Mouse (Mus musculus) fat pad, adult 2 months (tissue): ENCODE results near the gene Dusp3.
A peak's percentile ranks its signal among the peaks of the same experiment; 100 is the strongest.
"Not testable (repeated sequence)": the region's sequence is repeated elsewhere in the genome, so short reads cannot be mapped to it uniquely, and the experiment has no call there.

Source experiments
- DNase-seq: peaks from one replicate; pipeline ENCODE4 v3.0.0-alpha.2; 2011; ENCODE audit warnings: low read depth, low spot score; ENCODE audit errors: extremely low read depth

Dusp3 gene

DNA sequence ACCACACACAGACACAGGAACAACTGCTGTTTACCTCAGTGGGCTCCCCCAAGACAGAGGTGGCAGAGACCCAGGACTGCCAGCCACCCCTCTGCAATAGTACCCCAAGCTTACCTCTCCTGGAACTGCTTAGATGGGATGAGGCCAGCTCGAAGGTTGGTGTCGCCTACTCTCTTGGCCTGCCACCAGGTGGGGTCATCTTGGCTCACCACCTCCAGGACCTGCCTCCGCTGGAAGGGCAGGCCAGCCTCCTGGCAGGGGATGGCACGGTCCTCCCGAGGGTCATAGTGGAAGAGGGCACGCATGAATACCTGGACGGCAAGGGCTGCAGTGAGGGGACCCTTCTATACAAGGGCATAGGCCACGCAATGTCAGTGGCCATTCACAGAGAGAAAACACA lies 26.4 kb upstream of the Dusp3 start:
- no peak for DNase-seq

DNA sequence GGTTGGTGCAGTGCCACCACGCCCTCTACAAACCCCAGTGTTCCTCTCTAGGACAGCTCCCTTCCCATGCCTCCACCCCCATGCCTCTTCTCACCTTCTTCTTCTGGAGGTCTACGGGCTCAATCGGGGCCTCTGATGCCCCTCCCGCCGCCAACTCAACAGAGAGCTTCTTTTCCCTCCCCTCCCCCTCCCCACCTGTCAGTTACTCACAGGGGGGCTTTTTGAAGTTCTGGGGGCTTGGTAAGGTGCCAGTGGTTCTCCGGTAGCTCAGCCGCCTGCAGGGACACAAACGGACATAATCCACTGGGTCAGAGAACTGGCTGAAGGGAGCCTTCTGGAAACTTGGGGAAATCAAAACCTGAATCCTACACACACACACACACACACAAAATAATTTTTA lies 24.7 kb upstream of the Dusp3 start:
- DNase-seq: no peak

DNA sequence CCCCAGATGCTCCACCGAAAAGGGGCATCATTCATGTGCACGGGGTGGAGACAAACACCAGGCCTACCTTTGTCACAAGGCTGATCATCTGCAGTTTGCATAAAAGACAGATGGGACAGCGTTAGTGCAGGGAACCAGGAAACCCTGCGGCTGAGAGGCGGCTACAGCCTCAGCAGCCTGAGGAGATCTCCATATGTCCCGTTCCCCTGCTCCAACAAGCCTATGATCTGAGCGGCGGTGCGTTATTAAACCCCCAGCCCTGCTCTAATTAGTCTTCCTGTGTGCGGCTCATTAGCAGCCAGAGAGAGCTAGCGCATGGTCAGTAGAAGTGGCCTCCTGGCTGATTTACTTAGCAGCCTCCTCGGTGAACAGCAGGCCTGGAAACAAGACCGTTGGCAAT lies 23.3 kb upstream of the Dusp3 start:
- no peak for DNase-seq

DNA sequence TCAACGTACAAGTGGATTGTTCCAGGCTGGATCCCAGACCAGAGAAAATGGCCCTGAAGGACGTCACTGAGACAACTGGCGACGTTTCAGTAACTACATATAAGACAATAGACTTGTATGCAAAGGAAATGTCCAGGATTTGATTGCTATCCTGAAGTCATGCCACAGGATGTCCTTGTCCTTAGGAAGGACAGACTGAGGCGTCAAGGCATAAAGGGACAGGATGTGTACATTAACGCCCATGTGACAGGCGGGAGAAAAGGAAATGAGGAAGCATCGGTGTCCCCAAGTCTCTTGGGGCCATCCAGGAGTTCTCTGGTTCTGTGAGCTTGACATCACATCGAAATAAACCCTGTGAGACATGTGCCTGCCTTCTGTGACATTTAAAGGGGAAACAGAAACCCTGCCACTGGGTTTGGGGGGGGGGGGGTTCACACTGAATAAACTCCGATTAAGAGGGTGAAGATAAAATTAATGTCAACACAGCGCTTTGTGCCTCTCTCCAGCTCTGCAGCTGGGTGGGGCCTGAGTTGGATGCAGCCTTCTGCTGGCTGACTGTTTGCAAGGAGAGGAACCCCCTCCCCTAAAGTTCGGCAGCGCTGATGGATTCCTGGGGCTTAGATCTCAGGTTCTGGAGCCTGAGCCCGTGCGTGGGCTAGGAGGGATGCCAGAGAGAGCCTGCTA lies 22.3 kb upstream of the Dusp3 start:
- no peak for DNase-seq

DNA sequence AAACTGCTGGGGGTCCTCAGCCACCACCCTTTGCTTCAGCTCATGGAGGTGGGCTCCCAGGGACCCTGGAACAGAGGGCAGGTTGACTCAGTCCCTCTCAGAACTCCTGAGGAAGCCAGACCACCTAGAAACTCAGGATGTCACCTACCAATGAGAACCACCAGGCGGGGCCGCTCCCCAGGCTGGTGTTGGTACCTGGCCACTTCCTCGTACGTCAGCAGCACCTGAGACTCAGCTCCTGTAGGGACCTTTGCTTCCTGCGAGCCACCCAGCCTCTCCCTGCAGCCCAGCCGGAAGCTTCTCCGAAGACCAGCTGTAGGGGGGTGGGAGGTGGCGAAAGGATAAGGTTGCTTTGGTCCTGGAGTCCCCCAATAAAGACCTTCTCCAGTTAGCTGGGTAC lies 21.6 kb upstream of the Dusp3 start:
- no peak for DNase-seq

DNA sequence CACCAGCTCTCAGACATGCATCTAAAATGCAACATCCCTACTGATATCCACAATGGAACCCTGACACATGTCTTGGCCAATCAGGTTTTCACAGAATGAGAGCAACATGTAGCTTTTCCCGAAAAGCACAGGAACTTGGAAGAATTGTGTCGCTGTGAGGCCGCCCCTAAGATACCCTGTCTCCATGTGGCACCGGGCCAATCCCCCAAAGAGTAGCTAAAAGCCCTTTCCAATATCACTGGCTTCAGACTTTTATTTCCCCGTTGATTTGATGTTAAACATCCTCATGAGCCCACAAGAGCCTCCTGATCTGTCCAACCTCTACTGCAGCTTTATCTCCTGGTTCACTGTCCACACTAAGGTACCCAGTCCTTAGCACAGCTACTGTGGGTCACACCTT lies 19.9 kb upstream of the Dusp3 start:
- DNase-seq: no peak

DNA sequence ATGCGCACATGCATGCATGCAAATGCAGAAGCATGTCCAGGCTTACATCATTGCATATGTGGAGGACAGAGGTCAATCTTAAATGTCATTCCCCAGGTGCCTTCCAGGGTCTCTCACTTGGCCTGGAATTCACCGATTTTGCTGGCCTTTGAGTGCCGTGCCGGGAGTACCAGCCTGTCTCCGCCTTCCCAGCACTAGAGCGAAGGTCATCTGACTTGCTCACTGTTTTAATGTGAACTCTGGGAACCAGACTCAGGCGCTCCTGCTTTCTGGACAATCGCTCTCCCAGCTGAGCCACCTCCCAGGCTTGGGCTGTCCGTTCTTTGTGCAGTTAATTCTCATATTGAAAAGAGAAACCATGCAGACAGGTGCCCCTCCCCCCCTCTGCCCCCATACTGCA lies 19.5 kb upstream of the Dusp3 start:
- no peak for DNase-seq

DNA sequence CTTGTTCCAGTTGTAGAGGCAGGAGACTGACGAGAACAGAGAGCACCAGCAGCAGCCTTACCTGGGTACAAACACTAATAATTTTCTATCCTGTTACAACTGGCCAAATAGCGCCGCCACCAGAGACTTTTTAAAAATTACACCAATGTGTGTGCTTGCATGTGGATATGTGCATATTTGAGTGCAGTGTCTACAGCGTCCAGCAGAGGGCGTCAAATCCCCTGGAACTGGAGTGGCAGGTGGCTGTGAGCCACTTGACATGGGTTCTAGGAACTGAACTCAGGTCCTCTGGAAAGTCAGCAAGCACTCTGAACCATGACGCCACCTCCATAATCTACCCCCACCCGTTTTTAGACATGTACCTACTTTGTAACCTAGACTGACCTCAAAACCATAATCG lies 17.4 kb upstream of the Dusp3 start:
- DNase-seq: no peak

DNA sequence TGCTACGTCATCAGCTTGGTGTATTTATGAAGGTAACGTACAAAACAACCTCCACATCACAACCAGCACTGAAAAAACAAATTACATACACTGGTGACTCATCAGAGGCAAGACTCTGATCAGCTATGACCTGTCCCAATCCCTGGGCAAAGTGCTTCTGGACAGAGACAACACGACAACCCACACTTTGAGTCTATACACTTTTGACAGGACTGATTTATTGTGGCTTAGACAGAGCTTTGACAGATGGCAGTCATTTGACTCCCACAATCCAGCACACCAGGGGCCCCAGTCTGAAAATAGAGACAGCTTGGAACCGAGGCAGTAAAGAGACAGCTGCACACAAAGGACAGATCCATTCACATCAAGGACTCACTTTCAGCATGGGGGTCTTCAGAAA lies 12.7 kb upstream of the Dusp3 start:
- peak; percentile 5 for DNase-seq

DNA sequence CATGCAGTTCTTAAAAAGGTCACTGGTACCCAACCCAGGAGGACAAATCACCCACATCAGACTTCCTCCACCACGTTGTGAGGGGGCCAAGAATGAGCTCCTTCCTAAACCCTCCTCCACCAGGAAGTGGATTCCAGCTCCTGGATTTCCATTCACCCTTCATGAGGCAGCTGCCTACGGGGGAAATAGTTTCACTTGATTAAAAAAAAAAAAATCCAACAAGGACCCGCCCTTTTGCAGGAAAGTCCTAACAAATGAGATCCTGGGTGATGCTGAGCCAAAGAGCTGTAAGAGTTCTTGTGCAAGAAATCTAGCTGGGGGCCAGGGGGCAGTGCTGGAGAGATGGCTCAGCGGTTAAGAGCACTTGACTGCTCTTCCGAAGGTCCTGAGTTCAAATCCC lies 11.4 kb upstream of the Dusp3 start:
- peak; percentile 42 for DNase-seq

DNA sequence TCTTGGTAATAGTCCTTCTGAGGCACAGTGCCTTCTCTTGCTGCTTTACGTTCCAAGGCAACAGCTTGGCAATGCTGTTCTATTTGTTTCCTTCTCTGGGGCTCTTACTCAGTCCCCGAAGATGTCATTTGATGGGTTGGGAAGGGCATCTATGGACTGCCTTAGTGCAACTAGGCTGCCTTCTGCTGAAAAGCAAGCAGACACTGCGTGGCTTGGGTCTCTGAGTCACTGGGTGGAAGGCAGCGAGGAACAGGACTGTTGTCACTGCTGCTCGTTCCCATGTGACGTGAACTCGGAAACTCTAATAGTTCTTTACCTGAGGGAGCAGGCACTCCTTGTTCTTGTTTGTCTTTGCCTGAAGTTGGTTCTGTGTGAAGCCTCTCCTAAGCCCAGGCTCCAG lies 9.1 kb upstream of the Dusp3 start:
- DNase-seq: no peak

DNA sequence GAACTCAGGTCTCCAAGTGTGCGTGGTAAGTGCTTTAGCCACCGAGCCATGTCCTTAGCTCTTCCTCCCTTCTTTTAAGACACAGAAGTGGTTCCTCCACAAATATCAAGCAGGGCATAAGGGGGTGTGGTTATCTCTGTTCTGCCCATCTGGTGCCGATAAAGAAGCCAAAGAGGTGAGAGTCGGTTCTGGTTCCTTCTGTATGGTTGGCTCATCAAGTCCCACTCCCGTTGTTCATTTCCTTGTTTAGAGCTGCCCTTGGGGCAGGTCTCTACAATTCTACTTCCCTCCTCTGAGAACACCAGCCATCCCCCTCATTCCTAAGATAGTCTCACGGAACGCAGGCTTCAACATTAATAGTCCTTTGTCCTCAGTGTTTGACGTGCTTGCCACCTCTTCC lies 7.3 kb upstream of the Dusp3 start:
- DNase-seq: no peak

DNA sequence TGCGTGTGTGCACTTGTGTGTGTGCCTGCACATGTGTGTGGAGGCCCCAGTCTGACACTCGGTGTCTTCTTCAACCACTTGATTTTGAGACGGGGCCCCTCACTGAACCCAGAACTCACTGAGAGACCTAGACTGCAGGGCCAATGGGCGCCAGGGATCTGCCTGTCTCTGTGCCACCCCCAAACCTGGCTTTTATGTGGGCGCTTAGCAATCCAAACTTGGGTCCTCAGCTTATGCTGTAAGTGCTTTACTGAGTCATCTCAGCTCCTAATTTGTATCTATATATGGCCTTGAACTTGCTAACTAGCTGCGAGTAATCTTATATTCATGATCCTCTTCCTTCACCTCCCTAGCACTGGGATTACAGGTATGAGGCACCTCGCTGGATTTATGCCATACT lies 5.6 kb upstream of the Dusp3 start:
- no peak for DNase-seq

DNA sequence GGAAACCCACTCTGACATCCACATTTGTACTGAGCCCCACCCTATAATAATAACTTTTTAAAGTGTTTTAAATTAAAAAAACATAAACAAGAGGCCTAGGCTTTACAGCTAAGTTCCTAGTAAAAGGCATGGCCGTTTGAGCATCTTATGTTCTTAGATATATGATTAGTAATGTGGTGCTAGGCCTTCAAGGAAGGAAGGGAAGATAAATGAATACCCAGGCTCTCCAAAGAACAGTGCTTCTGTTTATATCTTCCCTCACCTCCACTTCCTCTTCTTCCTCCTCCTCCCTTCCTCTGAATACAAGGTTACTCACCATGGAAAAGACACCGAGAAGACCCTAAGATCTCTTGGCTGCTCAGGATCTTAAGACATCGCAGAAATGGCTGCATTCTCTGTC lies 5.0 kb upstream of the Dusp3 start:
- no peak for DNase-seq

DNA sequence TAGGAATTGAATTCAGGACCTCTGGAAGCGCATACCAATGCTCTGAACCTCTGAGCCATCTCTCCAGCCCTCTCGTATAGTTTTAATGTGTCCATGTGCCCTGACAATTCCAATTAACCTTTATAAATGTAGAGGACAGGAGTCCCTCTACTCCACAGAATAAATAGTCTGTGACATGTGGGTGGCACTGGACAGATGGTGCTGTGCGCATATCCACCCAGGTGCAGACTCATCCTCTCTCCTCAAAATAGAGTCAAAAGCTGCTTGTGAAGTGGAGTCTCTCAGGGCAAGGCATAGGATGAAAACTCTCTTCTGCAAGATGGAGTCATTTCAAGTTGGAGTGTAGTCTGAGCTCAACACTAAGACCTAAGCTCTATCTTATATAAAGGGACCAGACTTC lies 3.4 kb upstream of the Dusp3 start:
- no peak for DNase-seq

DNA sequence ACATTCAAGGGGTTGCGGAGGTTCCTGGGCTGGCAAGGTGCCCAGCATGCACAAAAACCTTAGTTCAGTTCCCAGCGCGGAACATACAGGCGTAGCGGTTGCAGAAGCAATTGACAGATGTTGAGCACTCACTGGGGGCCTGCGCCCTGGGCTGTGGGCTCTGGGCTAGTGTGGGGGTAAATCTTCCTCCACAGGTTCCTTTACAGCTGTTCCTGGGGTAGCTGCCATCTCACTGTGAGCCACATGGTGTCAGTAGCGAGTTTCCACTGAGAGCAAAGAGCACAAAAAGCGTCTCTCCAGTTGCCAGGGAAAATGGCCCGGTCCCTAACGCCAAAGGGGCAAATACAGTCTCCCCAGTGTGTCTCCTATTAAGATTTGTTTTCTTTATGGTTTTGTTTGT lies 823 bp downstream of the Dusp3 start:
- DNase-seq: no peak

DNA sequence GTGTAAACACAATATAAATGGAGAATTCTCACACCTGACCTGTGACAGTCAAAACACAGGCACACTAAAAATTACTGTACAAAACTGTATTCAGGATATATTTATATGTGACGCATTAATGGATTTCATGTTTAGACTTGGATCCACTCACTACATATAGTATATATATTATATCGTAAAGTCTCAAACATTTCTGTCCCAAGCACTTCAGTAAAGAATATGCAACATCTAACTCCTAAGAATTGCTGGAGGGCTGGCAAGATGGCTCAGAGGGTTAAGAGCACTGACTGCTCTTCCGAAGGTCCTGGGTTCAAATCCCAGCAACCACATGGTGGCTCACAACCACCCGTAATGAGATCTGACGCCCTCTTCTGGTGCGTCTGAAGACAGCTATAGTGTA lies 1.4 kb downstream of the Dusp3 start:
- not testable (repeated sequence) for DNase-seq

DNA sequence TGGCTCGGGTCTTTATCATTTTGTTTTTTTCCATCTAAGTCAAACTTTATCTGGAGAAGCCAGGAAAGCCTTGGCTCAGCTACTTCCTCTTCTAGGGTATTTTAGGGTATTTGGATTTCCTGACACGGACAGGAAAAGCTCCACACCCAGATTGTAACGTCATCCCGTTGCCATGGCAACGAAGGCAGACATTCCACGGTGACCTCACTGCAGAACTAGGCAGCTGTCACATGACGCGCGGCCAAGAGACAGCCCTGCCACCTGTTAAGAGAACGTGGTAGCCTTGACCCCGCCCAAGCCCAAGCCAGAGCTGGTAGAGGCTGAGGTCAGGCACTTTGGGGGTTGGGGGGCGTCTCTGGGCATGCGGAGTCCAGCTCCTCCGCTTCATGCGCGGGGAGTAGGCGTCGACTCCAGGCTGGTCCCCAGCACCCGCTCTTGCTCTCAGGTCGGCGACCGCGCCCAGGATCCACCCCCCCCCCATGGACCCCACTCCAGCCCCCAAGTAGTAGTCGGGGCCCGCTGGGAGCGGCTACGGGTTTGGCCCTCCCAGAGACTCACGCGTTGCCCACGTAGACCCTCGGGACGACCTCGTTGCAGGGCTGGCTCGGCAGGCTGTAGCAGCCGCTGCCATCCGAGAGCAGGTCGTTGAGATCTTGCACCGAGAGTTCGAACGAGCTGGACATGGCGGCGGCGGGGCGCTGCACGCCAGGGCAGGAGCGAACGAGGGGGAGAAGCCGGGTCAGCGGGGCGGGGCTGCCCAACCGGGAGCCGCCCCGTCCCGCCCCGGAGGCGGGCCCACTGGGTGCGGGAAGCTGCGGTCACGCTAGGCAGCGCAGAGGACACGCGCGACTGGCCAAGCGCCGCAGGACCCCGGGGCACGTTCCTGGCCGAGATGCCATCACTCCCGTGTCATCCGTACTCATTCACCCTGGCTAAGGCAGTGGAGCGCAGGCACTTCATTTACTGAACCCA lies 2.5 kb downstream of the Dusp3 start, which contains the start of gene Cfap97d1:
Gene Cfap97d1, plus strand, starts transcription at position 226 of the 972 bp plus-strand sequence.
- no peak for DNase-seq

DNA sequence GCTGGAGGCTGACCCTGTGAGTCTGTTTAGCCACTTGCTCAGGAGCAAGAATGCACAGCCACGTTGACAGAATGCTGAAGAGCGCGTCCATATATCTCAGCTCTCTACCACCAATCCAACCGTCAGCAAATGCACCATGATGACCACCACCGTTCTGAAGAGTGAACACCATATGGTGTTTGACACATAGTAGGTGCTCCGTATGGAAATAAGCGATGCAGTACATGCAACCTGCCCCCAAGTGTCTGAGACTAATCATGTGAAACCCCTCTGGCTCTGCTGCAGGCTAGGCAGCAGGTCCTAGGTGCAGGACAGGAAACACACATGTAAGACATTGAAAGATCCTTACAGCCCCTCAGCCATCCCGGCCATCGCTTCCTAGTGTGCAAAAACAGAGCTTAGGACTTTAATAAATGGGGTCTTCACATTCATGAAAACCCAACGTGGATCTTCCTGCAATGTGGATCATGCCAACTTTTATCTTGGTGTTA lies 3.3 kb downstream of the Dusp3 start:
- no peak for DNase-seq

DNA sequence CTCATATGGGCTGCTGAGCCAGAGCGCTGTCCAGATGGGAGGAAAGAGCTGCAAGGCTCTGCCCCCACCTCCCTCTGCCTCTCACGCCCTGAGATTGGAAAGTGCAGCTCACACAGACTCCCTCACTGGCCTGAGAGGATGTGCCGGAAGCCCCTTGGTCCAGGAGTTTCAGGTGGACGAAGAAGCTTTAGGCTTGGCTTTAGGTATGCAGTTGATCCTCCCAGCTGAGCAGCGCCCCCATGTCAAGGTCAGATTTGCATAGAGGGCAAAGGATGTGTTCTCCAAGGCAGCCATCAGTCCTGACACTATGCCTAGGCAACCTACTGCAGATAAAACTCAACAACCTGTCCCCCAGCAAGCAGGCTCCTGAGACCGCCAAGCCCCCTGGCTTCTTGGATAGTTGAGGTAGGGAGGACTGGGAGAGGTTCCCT lies 3.8 kb downstream of the Dusp3 start:
- DNase-seq: no peak

DNA sequence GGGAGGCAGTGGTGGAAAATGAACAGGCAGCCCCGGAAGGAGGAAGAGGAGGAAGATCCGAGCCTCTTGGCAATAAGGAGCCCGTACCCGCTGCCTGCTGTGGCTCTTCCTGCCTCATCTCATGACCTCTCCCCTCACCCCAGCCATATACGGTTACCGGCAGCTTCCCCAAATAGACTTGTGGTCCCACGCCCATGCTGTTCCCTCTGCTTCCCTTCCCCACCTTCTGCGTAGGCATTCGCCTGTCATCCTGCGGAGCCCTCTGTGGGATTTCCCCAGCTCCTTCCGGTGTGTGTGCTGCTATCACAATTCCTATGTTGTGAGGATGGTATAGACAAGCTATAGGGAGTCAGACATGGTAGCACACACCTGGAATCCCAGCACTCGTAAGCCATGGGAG lies 5.0 kb downstream of the Dusp3 start:
- DNase-seq: no peak

DNA sequence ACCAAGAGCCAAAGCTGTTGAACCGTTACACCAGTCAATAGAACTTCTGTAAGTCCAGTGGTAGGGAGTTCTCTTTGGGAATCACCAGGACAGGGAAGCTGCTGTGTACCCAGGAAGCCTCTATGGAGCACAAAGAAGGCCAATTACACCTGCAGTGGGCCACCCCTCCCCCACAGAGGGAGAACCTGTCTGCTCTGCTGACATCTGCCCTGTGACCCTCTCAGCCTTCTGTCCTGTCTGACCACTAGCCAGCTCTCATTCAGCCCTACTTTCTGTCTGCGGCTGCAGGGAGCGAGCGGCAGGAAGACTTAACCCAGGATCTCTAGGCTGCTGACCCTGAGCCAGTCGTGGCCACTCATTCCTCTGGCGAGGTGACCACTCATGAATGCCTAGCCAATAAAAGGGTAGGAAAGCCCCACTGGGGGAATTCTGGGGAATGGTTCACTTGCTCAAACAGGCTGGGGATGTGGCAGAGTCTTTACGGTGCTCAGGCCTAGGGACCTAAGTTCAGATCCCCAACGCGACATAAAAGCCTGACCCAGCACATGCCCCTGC lies 6.1 kb downstream of the Dusp3 start:
- no peak for DNase-seq
